Mouse (Mus musculus) heart, postnatal 0 days (tissue): ENCODE data around the gene Plk2.

Experiments used
- CTCF ChIP-seq: IDR thresholded peaks from 2 replicates; pipeline ENCODE4 v1.5.1; 2016; ENCODE audit warnings: antibody characterized with exemption, control low read depth, low read depth
- EP300 ChIP-seq: IDR thresholded peaks from 2 replicates; pipeline ENCODE4 v1.6.1; 2016; ENCODE audit warnings: antibody characterized with exemption, low read depth

DNA sequence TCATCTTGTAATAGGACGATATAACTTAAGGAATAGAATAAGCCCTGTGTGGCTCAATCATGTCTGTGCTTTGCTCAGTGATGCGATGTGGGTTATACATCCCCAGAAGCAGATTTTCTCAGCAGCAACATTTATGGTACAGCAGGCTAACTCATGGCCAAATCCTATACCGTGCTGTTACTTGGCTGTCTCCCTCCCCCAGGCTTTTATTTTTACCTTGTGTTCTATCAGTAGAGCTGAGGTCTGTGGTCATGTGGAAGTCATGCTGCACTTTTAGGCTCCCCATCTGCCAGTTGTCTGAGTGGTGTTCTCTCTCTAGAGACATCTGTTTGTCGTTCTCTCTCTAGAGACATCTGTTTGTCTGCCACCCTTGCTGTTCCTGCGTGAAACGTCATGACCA lies 51.6 kb downstream of the Plk2 start:
- TF ChIP-seq CTCF (no peak), EP300 (no peak)
